Mouse (Mus musculus): ENCODE data around the gene Shf.
A peak's percentile ranks its signal among the peaks of the same experiment; 100 is the strongest.

Shf gene

DNA sequence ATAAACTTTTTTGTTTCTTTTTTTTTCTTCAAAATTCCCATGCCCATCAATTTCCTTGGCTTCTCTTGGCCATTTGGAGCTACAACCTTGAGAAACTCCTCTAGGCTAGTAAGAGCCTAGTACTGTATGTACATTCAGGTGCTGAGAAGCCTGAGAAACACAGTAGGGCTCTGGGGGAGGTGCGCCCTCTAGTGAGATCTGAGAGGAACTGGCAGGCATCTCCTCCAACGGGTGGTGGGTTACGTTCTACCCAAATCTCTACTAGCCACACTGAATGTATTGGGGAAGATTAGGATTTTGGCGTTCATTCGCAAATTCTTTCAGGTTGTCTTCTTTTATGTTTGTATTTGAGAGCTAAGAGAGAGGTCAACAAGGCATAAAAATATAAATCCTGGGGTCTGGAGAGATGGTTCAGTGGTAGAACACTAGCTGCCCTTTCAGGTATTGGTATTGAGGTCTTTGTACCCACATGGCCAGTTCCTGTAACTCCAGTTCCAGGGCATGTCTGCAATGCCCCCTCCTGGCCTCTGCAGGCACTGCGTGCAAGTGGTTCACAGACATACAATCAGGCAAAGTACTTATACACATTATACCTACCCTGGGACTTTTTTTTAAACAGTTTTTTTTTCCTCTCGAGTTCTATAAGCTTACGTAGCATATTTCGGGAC, 66.3 kb downstream of the Shf start:
- peak; percentile 72 for DNase-seq (ENCODE audit: inconsistent ontology term)

- no peak for DNase-seq (ENCODE audit: inconsistent ontology term)
These were observed 66.9 kb downstream of the Shf start for GRCm38 (mm10) chr2:122301921-122302573.

- no peak for DNase-seq (ENCODE audit: inconsistent ontology term)
These were observed 67.7 kb downstream of the Shf start for GRCm38 (mm10) chr2:122301081-122301920.

DNA sequence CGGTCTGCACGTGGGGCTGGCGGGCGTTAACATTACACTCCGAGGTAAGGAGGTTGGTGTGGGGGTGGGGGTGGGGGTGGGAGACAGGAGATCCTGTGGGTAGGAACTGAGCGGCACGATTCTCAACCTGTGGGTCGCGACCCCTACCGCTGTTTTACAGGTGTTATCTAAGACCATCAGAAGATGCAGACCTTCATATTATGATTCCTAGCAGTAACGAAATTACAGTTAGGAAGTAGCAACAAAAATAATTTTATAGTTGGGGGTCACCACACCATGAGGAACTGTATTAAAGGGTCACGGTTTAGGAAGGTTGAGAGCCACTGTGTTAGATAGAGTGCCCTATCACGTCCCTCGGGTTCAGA, 68.3 kb downstream of the Shf start:
- no peak for DNase-seq (ENCODE audit: inconsistent ontology term)

DNA sequence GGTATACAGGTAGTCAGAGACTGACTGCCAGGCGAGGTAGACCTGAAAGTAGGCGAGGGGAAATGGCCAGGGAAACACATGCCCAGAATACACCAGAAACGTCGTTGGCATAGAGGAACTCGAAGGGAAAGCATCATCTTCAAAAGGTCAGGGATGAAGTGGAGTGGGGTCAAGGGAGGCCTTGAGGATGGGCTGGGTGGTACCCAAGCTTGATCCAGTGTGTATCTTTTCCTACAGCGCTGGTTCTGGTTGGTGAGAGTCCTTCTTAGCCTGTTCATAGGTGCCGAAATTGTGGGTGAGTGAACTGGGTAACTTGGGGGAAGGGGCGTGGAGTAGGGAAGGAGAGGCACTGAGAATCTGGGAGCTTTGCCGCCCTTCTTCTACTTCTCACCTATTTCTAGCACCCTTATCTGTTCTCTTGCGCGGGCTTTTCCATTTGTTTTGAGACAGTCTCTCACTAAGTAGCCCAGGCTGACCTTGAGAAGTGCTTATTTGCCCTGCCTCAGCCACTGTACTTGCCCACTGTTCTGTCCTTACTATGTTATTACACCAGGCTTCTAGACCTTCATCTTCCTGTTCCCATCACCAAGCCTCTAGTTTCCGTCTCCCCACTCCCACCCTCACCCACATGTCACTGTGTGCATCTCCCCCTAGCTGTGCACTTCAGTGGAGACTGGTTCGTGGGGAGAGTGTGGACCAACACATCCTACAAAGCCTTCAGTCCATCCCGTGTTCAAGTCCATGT, 68.9 kb downstream of the Shf start:
- DNase-seq (ENCODE audit: inconsistent ontology term), result no peak
